Mouse (Mus musculus): Measurements from ENCODE around the gene Atg16l2.

GRCm38 (mm10) chr7:101287820-101288219, 14.2 kb downstream of the Atg16l2 start:
- TF ChIP-seq CTCF (IDR thresholded peaks at IDR 0.05; ENCODE audit: insufficient read depth, low read depth, low read length) (no peak), POLR2A (IDR thresholded peaks at IDR 0.05; ENCODE audit: insufficient read depth, low read depth, low read length) (no peak)
